Mouse (Mus musculus) cerebellum, postnatal 10 days (tissue): ENCODE measurements around the gene Pbx1.

Experiments
- DNase-seq, 2 experiments: peaks; one replicate each; pipeline ENCODE4 v3.0.0; 2021; ENCODE audit warnings: mixed read lengths in 2 of 2

The Pbx1 gene

DNA sequence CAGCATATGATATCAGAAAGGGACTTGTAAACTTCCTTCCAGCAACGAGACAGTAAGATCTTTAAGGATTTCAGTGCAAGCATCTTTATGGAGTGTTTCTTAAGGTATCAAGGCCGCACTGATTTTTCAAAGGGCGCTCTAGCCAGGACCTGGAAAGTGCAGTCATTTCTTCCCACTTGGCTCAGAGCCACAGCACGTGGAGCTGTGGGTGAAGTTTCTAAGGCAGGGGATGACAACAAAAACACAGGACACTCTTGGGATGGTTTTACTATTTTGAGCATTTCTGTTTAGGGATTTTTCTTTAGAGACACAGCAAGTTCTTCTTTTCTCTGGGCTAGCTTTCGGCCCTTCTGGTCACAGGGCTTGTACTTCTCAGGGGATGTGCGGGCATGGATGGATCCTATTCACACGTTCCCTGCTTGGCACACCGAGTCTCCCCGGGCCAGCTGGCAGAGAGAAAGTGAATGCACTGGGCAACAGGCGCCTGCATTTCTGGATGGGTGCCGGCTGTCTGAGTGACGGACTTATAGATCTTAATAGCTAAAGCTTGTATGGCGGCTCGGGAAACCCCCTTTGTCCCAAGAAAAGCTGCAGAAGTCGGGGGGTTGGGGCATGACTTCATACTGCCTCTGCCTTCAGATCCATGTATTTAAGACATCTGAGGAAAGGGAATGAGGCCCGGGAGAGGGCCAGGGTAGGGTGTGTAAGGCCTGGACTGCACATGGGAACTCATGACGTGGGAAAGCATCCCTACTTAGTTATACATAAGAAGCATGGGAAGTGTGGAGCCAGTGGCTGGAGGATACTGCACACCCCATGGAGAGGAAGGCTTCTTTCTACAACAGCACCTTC, 215.9 kb downstream of the Pbx1 start:
- peak; percentile 82 to 90 for DNase-seq

DNA sequence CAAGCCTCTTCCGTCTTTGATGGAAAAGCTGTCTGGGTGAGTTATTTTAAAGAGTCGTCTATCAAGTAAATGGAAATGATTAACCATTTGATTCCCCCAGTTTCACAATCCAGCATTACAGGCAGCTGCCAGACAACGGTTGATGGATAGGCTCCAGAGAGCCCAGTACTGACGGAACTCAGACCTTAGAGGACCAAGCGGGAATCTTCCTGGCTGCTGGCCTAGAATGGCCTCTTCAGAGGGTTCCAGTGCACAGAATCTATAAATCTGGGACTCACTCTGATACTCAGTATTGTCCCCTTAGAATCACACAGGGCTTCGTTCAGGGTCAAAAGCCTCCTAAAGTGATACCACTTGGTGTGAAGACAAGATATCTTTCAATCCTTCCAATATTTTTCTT, 216.6 kb downstream of the Pbx1 start:
- DNase-seq, result peak; percentile 31 to 38

DNA sequence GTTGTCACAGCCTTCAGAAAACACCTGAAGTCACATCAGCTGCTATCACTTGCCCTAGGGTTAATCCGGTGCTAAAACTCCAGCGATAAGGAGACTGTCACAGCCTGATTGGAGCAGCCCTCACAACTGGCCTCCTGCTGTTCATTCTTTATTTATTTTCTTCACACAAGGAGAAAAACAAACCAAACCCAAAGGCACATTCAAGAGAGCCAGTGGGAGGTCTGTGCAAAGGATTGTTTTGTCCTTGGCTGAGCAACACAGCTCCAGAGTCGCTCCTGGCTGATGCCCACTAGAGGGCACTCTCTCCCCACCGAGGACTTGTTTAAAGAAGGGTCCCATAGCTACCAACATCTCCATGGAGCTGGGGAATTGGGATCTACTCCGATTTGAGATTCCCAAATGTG, 218.0 kb downstream of the Pbx1 start:
- peak; percentile 91 to 93 for DNase-seq

GRCm38 (mm10) chr1:168213595-168213994, 218.5 kb downstream of the Pbx1 start:
- no peak for DNase-seq

- no peak for DNase-seq
Measured at GRCm38 (mm10) chr1:168210401-168210800, 221.7 kb downstream of the Pbx1 start.

- DNase-seq, result no peak
Measured at GRCm38 (mm10) chr1:168200570-168201156, 231.4 kb downstream of the Pbx1 start.

GRCm38 (mm10) chr1:168198276-168198675, 233.8 kb downstream of the Pbx1 start:
- DNase-seq, result no peak

DNA sequence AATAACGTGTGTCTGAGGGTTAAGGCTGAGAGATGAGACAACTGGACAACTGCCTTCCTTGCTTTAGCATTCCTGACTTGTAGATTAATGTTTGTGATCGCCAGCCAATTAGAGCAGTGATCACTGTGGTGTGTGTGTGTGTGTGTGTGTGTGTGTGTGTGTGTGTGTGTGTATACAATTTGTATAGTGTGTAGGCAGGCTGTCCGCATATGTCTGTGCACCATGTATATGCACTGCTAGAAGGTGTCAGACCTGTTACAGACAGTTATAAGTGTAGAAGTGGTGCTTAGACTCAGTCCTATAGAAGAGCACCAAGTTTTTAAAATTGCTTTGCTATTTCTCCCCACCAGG, 234.2 kb downstream of the Pbx1 start:
- DNase-seq, result no peak

GRCm38 (mm10) chr1:168197195-168197907, 234.7 kb downstream of the Pbx1 start:
- DNase-seq, result no peak

DNA sequence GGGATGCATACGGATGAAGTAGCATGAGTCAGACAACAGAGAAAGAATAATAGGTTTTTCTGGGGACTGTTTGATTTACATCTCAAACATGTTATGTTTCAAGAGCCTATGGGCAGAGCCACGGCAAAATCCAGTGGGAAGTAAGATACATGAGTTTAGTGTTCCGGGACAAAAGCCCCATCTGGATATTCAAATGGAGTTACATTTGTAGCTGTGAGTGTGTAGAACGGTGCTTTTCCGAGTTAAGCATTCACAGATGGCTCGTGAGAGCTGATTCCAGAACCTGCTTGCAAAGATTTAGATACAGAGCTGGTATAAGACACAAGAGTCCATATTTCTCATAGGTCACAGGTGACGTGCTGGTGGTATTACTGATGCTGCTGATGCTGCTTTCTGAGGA, 238.7 kb downstream of the Pbx1 start:
- DNase-seq, result no peak

DNA sequence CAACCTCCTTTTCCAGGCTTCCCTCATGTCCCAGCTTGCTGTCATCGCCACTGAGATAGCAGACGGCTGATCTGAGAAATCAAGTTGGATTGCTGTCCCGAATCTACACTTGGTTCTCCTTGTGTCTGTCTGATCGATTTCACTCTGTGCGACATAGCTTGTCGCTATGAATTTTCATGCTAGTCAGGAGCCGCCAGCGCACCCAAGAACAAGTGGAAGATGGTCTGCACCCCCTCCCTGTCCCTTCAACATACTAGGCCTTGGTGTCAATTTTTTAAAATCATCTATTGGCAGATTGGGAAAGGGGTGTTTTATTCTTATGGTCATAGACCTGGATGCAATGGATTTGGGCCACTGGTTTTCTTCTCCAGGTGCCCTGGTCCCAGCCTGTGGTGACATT, 249.3 kb downstream of the Pbx1 start:
- no peak for DNase-seq

GRCm38 (mm10) chr1:168180622-168181441, 251.2 kb downstream of the Pbx1 start:
- peak; percentile 18 to 26 for DNase-seq

DNA sequence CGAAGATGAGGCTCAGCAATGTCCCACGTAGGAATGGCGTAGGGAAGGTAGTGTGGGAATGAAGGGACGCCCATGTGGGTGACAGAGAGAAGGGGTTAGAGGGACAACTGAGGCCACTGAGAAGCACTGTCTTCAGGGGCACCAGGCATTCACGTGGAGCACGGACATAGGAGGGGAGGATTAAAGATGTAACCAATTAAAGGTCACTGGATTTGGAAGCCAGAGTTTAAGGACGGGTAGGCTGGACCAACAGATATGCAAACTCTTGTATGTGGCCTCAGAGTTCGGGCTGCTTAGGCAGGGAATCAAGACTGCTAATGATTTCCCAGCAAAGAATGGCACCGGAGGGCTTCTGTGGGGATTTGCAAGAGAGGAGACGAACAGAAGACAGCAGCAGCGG, 252.4 kb downstream of the Pbx1 start:
- DNase-seq, result peak in 1 of 2 experiments; percentile 17

DNA sequence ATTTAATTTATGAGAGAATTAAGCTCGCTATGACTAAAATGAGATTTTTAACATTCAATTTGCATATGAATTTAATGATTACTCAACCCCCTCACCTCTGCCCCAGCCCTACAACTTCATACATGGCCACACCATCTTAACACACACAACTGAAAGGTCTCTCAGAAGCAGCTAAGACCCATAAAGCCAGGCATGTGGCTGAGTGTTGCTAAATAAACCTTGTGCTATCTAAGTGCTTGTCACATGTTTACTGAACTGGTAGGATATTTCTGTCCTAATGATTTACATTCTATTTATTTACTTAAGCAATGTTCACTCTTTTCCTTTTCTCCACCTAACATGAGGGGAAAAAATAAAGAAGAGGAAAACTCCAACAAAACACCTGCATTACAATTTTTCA, 253.5 kb downstream of the Pbx1 start:
- DNase-seq, result no peak

GRCm38 (mm10) chr1:168175586-168175985, 256.5 kb downstream of the Pbx1 start:
- no peak for DNase-seq

DNA sequence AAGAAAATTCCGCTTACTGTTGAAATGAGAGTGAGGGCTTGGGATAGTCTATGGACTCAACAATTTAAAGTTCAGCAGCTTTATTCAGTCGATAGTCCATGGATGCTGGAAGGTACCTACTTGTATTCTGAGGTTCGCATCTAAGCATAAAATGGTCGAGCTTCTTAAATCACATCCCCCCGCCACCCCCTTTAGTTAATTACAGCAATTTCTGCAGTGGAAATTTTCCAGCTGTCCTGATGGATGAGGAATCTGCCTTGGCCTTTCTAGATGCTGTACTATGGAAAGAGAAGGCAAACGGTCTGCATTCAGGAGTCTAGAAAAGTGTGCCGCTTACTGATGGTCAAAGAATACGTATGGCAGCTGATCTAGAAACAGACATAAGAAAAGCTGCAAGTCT, 262.3 kb downstream of the Pbx1 start:
- DNase-seq, result no peak

GRCm38 (mm10) chr1:168169052-168169779, 262.9 kb downstream of the Pbx1 start:
- no peak for DNase-seq

DNA sequence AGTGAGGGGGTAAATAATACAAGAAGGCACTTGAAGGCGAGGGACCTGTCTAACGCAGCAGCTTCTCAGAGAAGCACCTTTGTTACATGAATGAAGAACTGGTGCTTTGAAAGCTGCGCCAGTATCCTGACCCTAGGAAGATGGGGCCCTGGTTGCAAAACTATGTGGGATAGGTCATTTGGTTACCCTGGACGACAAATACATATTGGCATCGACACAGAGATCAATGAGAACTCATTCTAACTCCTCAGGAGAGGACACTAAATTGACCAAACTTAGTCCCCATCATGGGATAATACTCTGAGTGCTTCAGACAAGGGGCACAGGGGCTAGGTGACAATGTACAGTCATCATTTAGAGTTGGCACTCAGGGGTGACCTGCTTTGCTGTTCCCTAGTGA, 264.3 kb downstream of the Pbx1 start:
- DNase-seq, result no peak

DNA sequence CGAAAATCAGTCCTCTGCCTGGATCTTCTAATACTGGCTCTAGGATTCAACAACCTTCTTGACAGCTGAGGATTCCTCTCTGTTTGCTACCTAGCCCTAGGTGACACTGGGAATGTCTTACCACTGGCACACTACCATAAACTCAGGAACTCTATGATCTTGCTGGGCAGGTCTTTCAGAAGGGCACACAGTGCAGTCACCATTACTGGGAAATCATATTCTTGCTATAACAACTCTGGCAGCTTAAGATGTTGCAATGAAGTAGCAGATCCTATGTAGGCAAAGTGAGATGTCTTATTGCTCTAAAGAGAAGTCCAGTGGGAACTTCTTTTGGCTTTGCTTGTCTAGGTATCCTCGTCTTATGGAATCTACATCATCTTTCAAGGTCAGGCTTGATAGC, 265.2 kb downstream of the Pbx1 start:
- no peak for DNase-seq

DNA sequence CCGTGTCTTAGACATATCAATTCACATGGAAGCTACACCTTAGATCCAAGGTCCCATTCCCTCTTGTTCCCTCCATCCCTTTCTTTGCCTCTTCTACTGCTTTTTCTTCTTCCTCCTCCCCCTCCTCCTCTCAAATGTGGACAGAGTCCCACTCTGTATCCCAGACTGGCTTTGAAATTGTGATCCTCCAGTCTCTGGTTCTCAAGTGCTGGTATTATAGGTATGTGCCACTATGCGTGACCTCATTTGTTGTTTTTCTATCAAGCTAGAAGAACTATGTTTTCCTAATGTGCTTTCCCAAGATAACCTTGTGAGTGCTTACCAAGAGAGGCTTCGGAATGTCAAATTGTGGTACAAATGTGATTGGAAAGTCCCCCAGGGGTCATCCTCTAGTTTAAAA, 267.1 kb downstream of the Pbx1 start:
- DNase-seq, result no peak

DNA sequence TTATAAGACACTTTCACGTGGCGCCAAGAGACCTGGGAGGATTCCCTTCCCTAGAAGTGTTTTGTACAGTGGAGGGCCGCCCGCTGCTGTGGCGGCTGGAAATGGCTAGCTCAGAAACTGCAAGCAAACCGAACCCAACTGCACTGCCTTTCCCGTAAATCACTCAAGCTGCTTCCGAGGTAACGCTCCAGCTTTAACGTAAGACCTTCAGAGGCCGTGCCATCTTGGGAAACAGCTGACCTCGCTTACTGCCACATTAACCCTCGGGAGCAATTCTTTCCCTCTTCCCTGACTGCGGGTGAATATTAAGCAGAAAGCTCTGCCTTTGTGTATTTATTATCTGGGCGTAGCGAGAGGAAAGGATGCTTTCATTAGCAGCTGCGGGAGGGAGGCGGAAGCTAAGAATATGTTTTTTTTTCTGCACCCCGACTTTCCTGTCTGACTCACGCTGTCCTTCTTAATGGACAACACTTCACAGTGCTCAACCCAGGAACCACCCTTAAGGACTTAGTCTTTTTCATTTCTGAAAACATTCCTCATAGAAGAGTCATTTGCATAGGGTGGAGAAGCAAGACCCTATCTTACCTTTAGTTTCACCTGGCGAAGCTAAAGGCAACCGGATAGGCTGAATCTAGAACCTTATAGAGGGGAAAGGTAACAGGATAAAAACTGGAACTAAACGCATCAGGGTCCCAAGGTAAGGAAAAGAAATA, 268.4 kb downstream of the Pbx1 start:
- DNase-seq, result peak; percentile 9 to 11
